Mouse (Mus musculus) CD4-positive naive resting alpha-beta T cell, adult 57 days (primary cell): ENCODE results near the gene Smpd2. TPM values are rescaled to one million over a fixed set of nuclear protein-coding genes. Genes with fewer than 3 reads are reported as not detected.

Experiments used
- total RNA-seq: library from RNA; stranded (reverse); gene quantifications from one replicate; pipeline ENCODE4 v1.2.4, GENCODE M21; 2023

The Smpd2 gene
- 21.0 TPM for total RNA-seq

GRCm38 (mm10) chr10:41489708-41490517 lies at the start of gene Smpd2, which contains the start of gene Ppil6:
Gene Smpd2, minus strand, starts transcription at chr10:41490369.
Gene Ppil6, plus strand, starts transcription at chr10:41490439.

DNA sequence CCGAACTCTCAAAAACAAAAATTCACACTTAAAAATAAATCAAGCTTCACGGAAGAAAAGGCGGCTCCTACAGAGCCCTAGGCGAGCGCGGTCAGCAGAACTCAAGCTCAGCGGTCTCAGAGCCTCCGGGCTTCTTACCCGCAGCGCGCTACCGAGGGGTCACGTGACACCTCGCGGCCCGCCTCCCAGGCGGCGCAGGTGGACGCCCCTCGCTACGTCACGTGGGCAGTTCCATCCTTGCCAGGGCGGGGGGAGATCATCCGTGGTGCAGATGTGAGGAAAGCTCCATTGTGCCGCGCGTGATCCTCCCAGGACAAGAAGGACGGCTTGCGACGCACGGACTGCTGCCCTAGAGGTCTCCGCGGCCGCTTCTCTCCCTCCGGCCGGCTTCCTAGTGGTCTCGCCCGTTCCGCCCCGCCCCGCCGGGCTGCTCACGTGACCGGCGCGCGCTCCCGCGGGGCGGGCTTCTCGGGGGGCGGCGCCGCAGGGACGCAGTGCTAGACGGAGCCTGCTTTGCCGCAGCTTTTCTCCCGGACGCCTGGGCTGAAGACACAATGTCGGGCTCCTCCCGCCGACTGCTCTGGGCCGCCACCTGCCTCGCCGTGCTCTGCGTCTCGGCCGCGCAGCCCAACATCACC lies 28.9 kb upstream of the Smpd2 start, which contains the start of gene Cd164:
Cd164 (plus strand) TSS at position 434 of the 638 bp plus-strand sequence.

GRCm38 (mm10) chr10:41476171-41477017 lies 13.8 kb downstream of the Smpd2 start, which contains the start of gene Mical1:
Gene Mical1, plus strand, starts transcription at chr10:41476314.

DNA sequence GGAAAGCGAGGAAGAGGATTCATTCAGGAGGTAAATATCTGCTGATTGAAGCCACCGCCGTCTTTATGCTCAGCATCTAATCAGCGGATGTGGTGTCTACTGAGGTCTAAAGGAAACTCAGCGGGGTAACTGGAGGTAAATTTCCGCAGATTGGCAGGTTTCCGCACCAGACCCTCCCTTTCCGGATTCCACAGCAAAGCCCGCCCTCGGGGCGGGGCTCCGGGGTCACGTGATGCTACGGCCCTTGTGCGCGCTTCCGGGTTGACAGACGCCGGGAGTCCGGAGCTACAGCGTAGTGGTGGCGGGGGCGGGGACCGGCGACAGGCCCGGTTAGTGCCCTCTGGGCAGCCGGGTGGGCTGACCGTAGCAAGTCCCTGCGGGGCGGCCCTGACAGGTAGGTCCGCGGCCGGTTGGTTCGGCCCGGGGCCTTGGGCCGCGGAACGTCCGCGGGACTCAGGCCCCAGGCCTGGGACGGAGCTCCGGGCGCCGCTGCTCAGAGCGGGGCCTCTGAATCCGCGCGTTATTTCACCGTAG lies 40.0 kb downstream of the Smpd2 start, which contains the start of gene Zbtb24:
Zbtb24 (plus strand) TSS at position 247 of the 534 bp plus-strand sequence.

Other genes with a start within 250 kb of the Smpd2 start
- 17.9 TPM for gene Fig4, start 187.1 kb downstream of the Smpd2 start, total RNA-seq
- gene Ak9, start 186.4 kb downstream of the Smpd2 start, total RNA-seq, result 0.15 TPM
- 39.1 TPM for gene Zbtb24, start 40.0 kb downstream of the Smpd2 start, total RNA-seq
- gene Mical1, start 14.1 kb downstream of the Smpd2 start, total RNA-seq, result 191 TPM
- gene Ppil6, start 70 bp upstream of the Smpd2 start, total RNA-seq, result not detected
- gene Cd164, start 29.0 kb upstream of the Smpd2 start, total RNA-seq, result 296 TPM
- gene Ccdc162, start 226.3 kb upstream of the Smpd2 start, total RNA-seq, result 1.8 TPM